Mouse (Mus musculus) frontal cortex, adult 2 months (tissue): ENCODE data around the gene Tex33. TPM values are rescaled to one million over a fixed set of nuclear protein-coding genes. Genes with fewer than 3 reads are reported as not detected.
A peak's percentile ranks its signal among the peaks of the same experiment; 100 is the strongest.

ENCODE experiments used
- DNase-seq, 2 experiments: peaks; one replicate each; pipeline ENCODE4 v3.0.0; 2022; ENCODE audit warnings: low spot score in 1 of 2; ENCODE audit errors: extremely low spot score in 1 of 2
- polyA plus RNA-seq: library from polyadenylated mRNA; depleted of rRNA; stranded (reverse); fragments of >200 nt; gene quantifications from 2 replicates; pipeline ENCODE4 v1.2.3, GENCODE M21; 2012; rRNA removed

Gene Tex33
- polyA plus RNA-seq = 0.12 TPM in 1 of 2 replicates, not detected in the other

- no peak for DNase-seq
Measured at GRCm38 (mm10) chr15:78395478-78395962, at the start of gene Tex33. Gene Tex33 (minus strand): TSS chr15:78395912.

GRCm38 (mm10) chr15:78443857-78444256 is 48.1 kb upstream of the Tex33 start:
- no peak for DNase-seq

GRCm38 (mm10) chr15:78442231-78442630 is 46.5 kb upstream of the Tex33 start:
- no peak for DNase-seq

GRCm38 (mm10) chr15:78438973-78439372 is 43.3 kb upstream of the Tex33 start:
- no peak for DNase-seq

- no peak for DNase-seq
Measured at GRCm38 (mm10) chr15:78438505-78438904, 42.8 kb upstream of the Tex33 start.

GRCm38 (mm10) chr15:78438018-78438394 is 42.3 kb upstream of the Tex33 start:
- DNase-seq = no peak

GRCm38 (mm10) chr15:78437237-78438017 is 41.7 kb upstream of the Tex33 start:
- peak; percentile 74 to 76 for DNase-seq

- peak; percentile 88 to 95 for DNase-seq
Measured at GRCm38 (mm10) chr15:78436380-78437192, 40.9 kb upstream of the Tex33 start.

- no peak for DNase-seq
Measured at GRCm38 (mm10) chr15:78435681-78436080, 40.0 kb upstream of the Tex33 start.

- peak in 1 of 2 experiments; percentile 75 for DNase-seq
Measured at GRCm38 (mm10) chr15:78434896-78435520, 39.3 kb upstream of the Tex33 start.

GRCm38 (mm10) chr15:78431541-78432121 is 35.9 kb upstream of the Tex33 start:
- DNase-seq = no peak

GRCm38 (mm10) chr15:78430874-78431273 is 35.2 kb upstream of the Tex33 start:
- DNase-seq = no peak

- no peak for DNase-seq
Measured at GRCm38 (mm10) chr15:78429871-78430622, 34.3 kb upstream of the Tex33 start.

GRCm38 (mm10) chr15:78429139-78429459 is 33.4 kb upstream of the Tex33 start:
- DNase-seq = no peak

GRCm38 (mm10) chr15:78428391-78429138 is 32.9 kb upstream of the Tex33 start, which contains the start of gene Kctd17:
Gene Kctd17 (plus strand): TSS chr15:78428564.
- peak in 1 of 2 experiments; percentile 87 for DNase-seq

GRCm38 (mm10) chr15:78425230-78425629 is 29.5 kb upstream of the Tex33 start:
- no peak for DNase-seq

GRCm38 (mm10) chr15:78424507-78424906 is 28.8 kb upstream of the Tex33 start:
- DNase-seq = no peak

- peak in 1 of 2 experiments; percentile 92 for DNase-seq
Measured at GRCm38 (mm10) chr15:78422046-78422956, 26.6 kb upstream of the Tex33 start.
